Mouse (Mus musculus): ENCODE data around the gene Fcgrt. TPM values are rescaled to one million over a fixed set of nuclear protein-coding genes. Genes with fewer than 3 reads are reported as not detected.

Fcgrt gene
- polyA plus RNA-seq, 1 experiment from 2014 or later: 9.8 TPM

DNA sequence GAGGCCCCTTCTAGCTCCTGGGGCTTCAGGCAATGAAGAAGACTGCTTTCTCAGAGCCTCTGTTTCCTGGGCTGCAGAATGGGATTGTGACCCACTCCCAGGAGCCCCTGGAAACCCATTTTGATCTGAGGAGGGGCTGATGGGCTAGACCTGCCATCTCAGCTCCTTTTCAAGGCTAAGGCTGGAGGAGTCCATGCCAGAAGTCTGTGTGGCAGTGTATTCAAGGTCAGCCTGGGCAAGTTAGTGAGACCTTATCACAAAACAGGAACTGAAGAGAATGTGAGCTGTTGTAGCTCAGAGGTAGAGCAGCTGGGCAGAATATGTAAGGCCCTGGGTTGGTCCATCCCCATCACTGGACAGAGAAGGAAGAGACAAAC is 46.7 kb downstream of the Fcgrt start:
- H3K27me3 ChIP-seq (ENCODE audit: control insufficient read depth, insufficient read depth, low read length): no peaks in the 10 kb centered on the region
- no peak overlapping the region for H3K4me3 ChIP-seq (ENCODE audit: low read depth, low read length)
- ATAC-seq (ENCODE audit: insufficient number of reproducible peaks, low FRiP score, low TSS enrichment, low read depth) (no peak), DNase-seq (ENCODE audit: low spot score) (no peak)
- no peak overlapping the region for H3K27ac ChIP-seq (replicated peaks; ENCODE audit: low read depth, low read length)
- no peaks in the 10 kb centered on the region for H3K9me3 ChIP-seq (ENCODE audit: control insufficient read depth, low read length)
- peaks cover 17% of the 10 kb centered on the region; the same call in 1 of the 2 replicates for H3K4me1 ChIP-seq (ENCODE audit: control insufficient read depth, insufficient read depth, low read length)
- H3K36me3 ChIP-seq (ENCODE audit: control insufficient read depth, insufficient read depth, low read length): 0 out of 2 replicates have a peak, but pooled peaks cover 2% of the 10 kb centered on the region
- H3K4me2 ChIP-seq (ENCODE audit: low read depth, severe bottlenecking): no peak overlapping the region
- H3K9ac ChIP-seq (ENCODE audit: low read length): no peak overlapping the region

DNA sequence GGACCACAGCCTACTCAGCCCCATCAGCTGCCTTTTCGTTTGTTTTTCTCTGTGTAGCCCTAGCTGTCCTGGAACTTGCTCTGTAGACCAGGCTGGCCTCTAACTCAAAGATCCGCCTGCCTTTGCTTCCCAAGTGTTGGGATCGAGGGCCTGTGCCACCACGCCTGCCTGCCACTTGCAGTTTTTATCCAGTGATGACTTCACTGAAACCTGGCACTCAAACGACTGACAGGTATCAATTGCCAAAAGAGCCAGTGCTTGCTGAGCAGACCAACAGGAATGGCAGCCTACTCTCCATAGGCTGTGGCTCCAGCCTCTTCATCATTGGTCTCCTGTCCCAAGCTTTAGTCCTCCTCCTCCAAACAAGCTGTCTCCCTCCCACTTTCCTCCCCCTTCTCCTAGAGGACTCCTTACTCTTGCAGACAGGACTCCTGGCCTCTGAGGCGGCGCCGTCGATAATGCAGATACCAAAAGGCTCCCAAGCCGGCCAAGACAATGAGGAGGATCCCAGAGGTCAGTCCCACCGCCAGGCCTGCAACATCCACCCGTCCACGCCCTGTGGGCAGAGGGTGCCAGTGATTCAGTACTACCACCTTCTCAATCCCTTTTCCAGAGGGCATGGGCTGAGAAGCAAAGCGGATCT is 47.2 kb downstream of the Fcgrt start:
- no peaks in the 10 kb centered on the region for H3K27me3 ChIP-seq (ENCODE audit: control insufficient read depth, insufficient read depth, low read length)
- H3K36me3 ChIP-seq (ENCODE audit: control insufficient read depth, insufficient read depth, low read length): 0 out of 2 replicates have a peak, but pooled peaks cover 2% of the 10 kb centered on the region
- peaks cover 19% of the 10 kb centered on the region for H3K4me1 ChIP-seq (ENCODE audit: control insufficient read depth, insufficient read depth, low read length)
- no peak for ATAC-seq (ENCODE audit: insufficient number of reproducible peaks, low FRiP score, low TSS enrichment, low read depth)
- no peak overlapping the region for H3K4me3 ChIP-seq (ENCODE audit: low read depth, low read length)
- no peak for DNase-seq (ENCODE audit: low spot score)
- no peak overlapping the region for H3K4me2 ChIP-seq (ENCODE audit: low read depth, severe bottlenecking)
- H3K9me3 ChIP-seq (ENCODE audit: control insufficient read depth, low read length): no peaks in the 10 kb centered on the region
- H3K27ac ChIP-seq (replicated peaks; ENCODE audit: low read depth, low read length): no peak overlapping the region
- 69% methylated on average over 14 of the region's 14 CpGs for WGBS
- no peak overlapping the region for H3K9ac ChIP-seq (ENCODE audit: low read length)

DNA sequence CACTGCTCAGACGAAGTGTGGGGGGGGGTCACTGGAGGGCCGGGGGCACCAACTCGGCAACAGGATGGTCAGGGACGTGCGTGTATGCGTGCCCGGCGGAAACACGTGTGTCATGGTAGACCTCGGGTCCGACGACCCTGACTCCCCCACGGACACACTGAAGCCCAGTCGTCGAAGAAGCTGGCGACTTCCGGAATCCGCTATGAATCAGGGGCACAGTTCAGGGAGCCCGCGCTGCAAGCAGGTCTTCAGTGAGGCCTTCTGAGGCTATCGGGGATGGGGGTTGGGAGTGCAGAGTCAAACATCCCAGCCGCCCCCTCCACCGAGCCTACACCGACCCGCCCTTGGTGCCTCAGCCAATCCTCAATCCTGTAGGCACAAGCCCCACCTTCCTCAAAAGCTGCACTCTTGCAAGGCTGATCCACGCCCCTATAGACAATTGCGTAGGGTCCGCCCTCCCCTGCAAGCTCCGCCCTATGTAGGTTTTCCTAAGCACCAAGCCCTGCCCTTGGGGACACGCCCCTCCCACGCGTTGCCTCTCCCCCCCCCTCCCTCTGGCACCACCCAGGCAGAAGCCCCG is 49.6 kb downstream of the Fcgrt start:
- 0% methylated on average over 33 of the region's 33 CpGs for WGBS

DNA sequence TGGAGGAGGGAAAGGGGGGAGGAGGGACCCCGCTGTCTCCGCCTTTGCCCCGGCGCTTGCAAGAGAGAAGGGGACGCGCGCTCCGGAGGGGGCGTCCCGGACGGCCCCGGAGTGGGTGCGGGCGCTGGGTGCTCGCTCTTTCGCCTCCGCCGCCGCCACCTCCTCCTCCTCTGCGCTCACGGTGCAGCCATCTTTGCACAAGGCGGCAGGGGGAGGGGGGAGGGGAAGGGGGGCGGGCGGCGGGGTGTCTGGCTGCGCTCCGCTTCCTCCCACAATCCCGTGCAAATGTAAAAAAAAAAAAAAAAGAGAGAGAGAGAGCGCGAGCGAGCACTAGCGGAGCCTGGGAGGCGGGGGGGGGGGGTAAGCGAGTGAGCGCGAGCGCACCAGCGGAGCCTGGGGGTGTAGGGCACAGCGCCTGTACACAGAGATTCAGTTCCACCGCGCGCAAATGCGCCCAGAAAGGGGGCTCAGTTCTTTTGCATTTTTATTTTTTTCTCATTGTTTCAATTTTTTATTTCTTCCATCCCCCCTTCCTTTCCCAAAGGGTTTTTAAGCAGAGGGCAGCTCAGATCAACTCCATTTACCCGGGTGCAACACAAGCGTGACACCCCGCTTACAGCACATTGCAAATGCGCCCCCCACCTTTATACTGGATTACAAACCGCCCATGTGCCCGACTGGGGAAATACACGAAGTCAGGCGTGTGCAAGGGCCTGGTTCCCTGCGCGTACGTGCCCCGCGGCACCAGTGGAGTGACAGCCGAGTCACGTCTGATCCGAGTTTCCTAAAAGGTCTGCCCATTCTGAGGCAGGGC is 50.3 kb downstream of the Fcgrt start:
- WGBS: under 1% methylated on average over 25 of the region's 59 CpGs

More for the DNA sequence above, 49.6 kb downstream of the Fcgrt start:
- peak overlapping the region; percentile 99 for H3K27ac ChIP-seq (replicated peaks; ENCODE audit: low read depth, low read length)
- H3K4me3 ChIP-seq (ENCODE audit: low read depth, low read length): peak overlapping the region; percentile 96
- H3K27me3 ChIP-seq (ENCODE audit: control insufficient read depth, insufficient read depth, low read length): no peaks in the 10 kb centered on the region
- H3K4me1 ChIP-seq (ENCODE audit: control insufficient read depth, insufficient read depth, low read length): peaks cover 12% of the 10 kb centered on the region
- peak overlapping the region; percentile 95 for H3K4me2 ChIP-seq (ENCODE audit: low read depth, severe bottlenecking)
- peak; percentile 94 for DNase-seq (ENCODE audit: low spot score)
- H3K36me3 ChIP-seq (ENCODE audit: control insufficient read depth, insufficient read depth, low read length): peaks cover 15% of the 10 kb centered on the region
- peak; percentile 95 for ATAC-seq (ENCODE audit: insufficient number of reproducible peaks, low FRiP score, low TSS enrichment, low read depth)
- no peaks in the 10 kb centered on the region for H3K9me3 ChIP-seq (ENCODE audit: control insufficient read depth, low read length)
- peak overlapping the region; percentile 95 for H3K9ac ChIP-seq (ENCODE audit: low read length)

DNA sequence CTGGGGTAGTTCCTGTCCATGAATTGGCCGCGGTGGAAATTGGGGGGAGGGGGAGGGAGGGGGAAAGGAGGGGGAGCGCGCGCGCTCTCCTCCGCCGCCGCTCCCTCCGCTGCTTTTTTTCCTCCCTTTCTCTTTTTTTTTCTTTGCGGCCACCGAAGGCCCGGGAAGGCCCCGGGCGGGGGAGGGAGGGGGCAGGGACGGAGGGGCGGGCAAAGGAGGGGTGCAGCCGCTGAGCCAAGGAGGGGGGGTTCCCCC is 50.9 kb downstream of the Fcgrt start, which contains the start of gene Prr12:
Gene Prr12, minus strand, starts transcription at position 20 of the 255 bp plus-strand sequence.
- H3K4me1 ChIP-seq (ENCODE audit: control insufficient read depth, insufficient read depth, low read length): peaks cover 10% of the 10 kb centered on the region
- no peaks in the 10 kb centered on the region for H3K27me3 ChIP-seq (ENCODE audit: control insufficient read depth, insufficient read depth, low read length)
- H3K9me3 ChIP-seq (ENCODE audit: control insufficient read depth, low read length): no peaks in the 10 kb centered on the region
- peak within 1 kb of the TSS; percentile 95 for H3K4me2 ChIP-seq (ENCODE audit: low read depth, severe bottlenecking)
- ATAC-seq (ENCODE audit: insufficient number of reproducible peaks, low FRiP score, low TSS enrichment, low read depth) (no peak), DNase-seq (ENCODE audit: low spot score) (no peak)
- 0% methylated on average over 6 of the region's 18 CpGs for WGBS
- H3K4me3 ChIP-seq (ENCODE audit: low read depth, low read length): peak within 1 kb of the TSS; percentile 96
- H3K9ac ChIP-seq (ENCODE audit: low read length): peak within 1 kb of the TSS; percentile 95
- peak within 1 kb of the TSS; percentile 99 for H3K27ac ChIP-seq (replicated peaks; ENCODE audit: low read depth, low read length)
- peaks cover 24% of the 10 kb centered on the region for H3K36me3 ChIP-seq (ENCODE audit: control insufficient read depth, insufficient read depth, low read length)

More for the DNA sequence above, 50.3 kb downstream of the Fcgrt start:
- Histone ChIP-seq H3K9ac (ENCODE audit: low read length) (peak overlapping the region; percentile 95), H3K4me1 (ENCODE audit: control insufficient read depth, insufficient read depth, low read length) (peaks cover 10% of the 10 kb centered on the region), H3K36me3 (ENCODE audit: control insufficient read depth, insufficient read depth, low read length) (peaks cover 19% of the 10 kb centered on the region), H3K27me3 (ENCODE audit: control insufficient read depth, insufficient read depth, low read length) (no peaks in the 10 kb centered on the region), H3K4me2 (ENCODE audit: low read depth, severe bottlenecking) (peak overlapping the region; percentile 95), H3K9me3 (ENCODE audit: control insufficient read depth, low read length) (no peaks in the 10 kb centered on the region), H3K4me3 (ENCODE audit: low read depth, low read length) (peak overlapping the region; percentile 96), H3K27ac (replicated peaks; ENCODE audit: low read depth, low read length) (peak overlapping the region; percentile 99)
- DNase-seq (ENCODE audit: low spot score) (peak; percentile 83), ATAC-seq (ENCODE audit: insufficient number of reproducible peaks, low FRiP score, low TSS enrichment, low read depth) (peak; percentile 31)

DNA sequence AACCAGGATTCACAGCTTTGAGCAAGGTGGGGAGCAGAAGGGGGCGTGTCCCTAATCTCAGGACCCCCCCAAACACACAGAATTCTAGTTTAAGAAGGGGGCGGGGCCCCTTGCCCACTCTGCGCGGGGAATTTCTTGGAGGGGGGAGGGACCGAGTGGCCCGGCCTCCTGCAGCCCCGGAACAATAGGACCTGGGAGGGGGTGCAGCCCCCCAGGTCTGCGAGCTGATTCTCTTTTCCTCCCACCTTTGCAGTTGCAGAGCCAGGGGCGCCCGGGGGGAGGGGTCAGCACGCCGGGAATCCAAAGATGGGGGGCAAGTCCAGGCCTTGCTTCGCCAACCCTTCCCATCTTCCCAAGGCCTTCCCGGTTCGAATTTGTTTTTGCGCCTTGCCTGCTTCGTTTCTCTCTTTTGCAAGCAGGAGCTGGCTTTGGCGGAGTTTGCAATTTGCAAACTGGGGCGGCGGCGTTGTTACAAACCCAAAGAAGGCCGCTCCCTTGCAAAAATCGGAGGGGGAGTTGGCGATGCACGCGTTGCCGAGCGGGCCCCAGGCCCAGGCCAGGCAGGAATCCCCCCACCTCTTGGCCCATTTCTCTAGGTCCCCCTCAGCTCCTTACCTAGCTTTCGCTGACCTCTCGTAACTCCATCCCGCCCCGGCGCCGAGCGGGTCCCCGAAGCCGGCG is 51.3 kb downstream of the Fcgrt start:
- peaks cover 29% of the 10 kb centered on the region for H3K36me3 ChIP-seq (ENCODE audit: control insufficient read depth, insufficient read depth, low read length)
- DNase-seq (ENCODE audit: low spot score) (no peak), ATAC-seq (ENCODE audit: insufficient number of reproducible peaks, low FRiP score, low TSS enrichment, low read depth) (no peak)
- H3K27ac ChIP-seq (replicated peaks; ENCODE audit: low read depth, low read length): peak overlapping the region; percentile 99
- H3K27me3 ChIP-seq (ENCODE audit: control insufficient read depth, insufficient read depth, low read length): no peaks in the 10 kb centered on the region
- peak overlapping the region; percentile 95 for H3K4me2 ChIP-seq (ENCODE audit: low read depth, severe bottlenecking)
- H3K4me1 ChIP-seq (ENCODE audit: control insufficient read depth, insufficient read depth, low read length): peaks cover 10% of the 10 kb centered on the region
- peak overlapping the region; percentile 95 for H3K9ac ChIP-seq (ENCODE audit: low read length)
- 0% methylated on average over 38 of the region's 38 CpGs for WGBS
- peak overlapping the region; percentile 96 for H3K4me3 ChIP-seq (ENCODE audit: low read depth, low read length)
- no peaks in the 10 kb centered on the region for H3K9me3 ChIP-seq (ENCODE audit: control insufficient read depth, low read length)

DNA sequence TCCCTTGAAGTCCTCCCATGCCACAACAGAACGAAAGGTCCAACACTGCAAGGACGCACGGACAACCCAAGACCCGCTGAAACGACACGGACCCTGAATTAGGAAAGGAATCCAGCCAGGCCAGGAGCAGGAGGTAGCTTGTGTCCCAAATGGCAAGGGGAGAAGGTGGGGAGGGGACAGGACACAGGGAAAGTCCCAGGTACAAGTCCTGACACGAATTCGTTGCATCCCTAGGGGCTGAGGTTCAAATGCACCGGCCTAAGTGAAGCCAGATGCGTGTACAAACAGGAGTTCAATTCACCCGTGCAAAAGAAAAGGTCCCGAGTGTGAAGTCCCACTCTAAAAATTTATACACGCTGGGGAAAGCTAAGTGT is 52.1 kb downstream of the Fcgrt start:
- Histone ChIP-seq H3K4me2 (ENCODE audit: low read depth, severe bottlenecking) (peak overlapping the region; percentile 95), H3K4me1 (ENCODE audit: control insufficient read depth, insufficient read depth, low read length) (peaks cover 12% of the 10 kb centered on the region), H3K9me3 (ENCODE audit: control insufficient read depth, low read length) (no peaks in the 10 kb centered on the region), H3K4me3 (ENCODE audit: low read depth, low read length) (peak overlapping the region; percentile 96), H3K27me3 (ENCODE audit: control insufficient read depth, insufficient read depth, low read length) (no peaks in the 10 kb centered on the region), H3K27ac (replicated peaks; ENCODE audit: low read depth, low read length) (peak overlapping the region; percentile 99), H3K36me3 (ENCODE audit: control insufficient read depth, insufficient read depth, low read length) (peaks cover 36% of the 10 kb centered on the region), H3K9ac (ENCODE audit: low read length) (peak overlapping the region; percentile 95)
- DNase-seq (ENCODE audit: low spot score) (peak; percentile 41), ATAC-seq (ENCODE audit: insufficient number of reproducible peaks, low FRiP score, low TSS enrichment, low read depth) (no peak)
- WGBS: under 1% methylated on average over 13 of the region's 13 CpGs

DNA sequence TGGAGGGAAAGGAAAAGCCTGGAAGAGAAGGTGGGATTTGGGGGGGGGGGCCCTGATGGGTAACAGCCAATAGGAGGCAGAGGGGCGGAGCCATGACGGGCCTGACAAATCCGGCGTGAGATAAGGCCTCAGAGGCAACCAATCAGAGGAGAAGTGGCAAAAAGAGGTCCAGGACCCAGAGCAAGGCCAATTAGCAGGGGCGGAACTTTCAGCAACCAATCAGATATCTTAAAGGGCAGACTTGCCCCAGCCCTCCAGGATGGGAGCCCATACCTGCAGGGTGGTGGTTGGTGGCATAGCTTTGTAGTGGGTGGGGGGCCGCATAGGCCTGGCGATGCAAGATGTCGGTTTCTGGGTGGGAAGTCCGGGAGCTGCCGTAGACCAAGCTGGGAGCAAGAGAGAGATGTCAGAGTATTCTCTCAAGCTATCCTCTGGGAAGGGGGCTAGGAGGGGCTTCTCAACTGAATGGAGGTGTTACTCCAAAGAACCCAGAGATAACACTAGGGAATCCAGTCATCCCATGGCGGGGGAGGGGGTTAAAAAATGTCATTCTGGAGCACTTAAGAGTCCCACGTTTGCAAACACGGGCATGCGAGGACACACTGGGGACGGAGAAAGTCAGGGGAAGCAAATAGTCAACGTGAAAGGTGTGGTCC is 52.6 kb downstream of the Fcgrt start:
- peak; percentile 27; the same call in 1 of the 2 replicates for ATAC-seq (ENCODE audit: insufficient number of reproducible peaks, low FRiP score, low TSS enrichment, low read depth)
- Histone ChIP-seq H3K4me2 (ENCODE audit: low read depth, severe bottlenecking) (peak overlapping the region; percentile 95), H3K27me3 (ENCODE audit: control insufficient read depth, insufficient read depth, low read length) (no peaks in the 10 kb centered on the region), H3K27ac (replicated peaks; ENCODE audit: low read depth, low read length) (no peak overlapping the region), H3K9me3 (ENCODE audit: control insufficient read depth, low read length) (no peaks in the 10 kb centered on the region), H3K36me3 (ENCODE audit: control insufficient read depth, insufficient read depth, low read length) (peaks cover 41% of the 10 kb centered on the region), H3K9ac (ENCODE audit: low read length) (peak overlapping the region; percentile 95), H3K4me1 (ENCODE audit: control insufficient read depth, insufficient read depth, low read length) (peaks cover 12% of the 10 kb centered on the region), H3K4me3 (ENCODE audit: low read depth, low read length) (peak overlapping the region; percentile 96)
- under 1% methylated on average over 16 of the region's 16 CpGs for WGBS
- DNase-seq (ENCODE audit: low spot score): peak; percentile 85
